Mouse (Mus musculus) heart, postnatal 0 days (tissue): ENCODE data around the gene Ier2.

Experiments used
- CTCF ChIP-seq: IDR thresholded peaks from 2 replicates; pipeline ENCODE4 v1.5.1; 2016; ENCODE audit warnings: antibody characterized with exemption, control low read depth, low read depth
- EP300 ChIP-seq: IDR thresholded peaks from 2 replicates; pipeline ENCODE4 v1.6.1; 2016; ENCODE audit warnings: antibody characterized with exemption, low read depth

GRCm38 (mm10) chr8:84640010-84640588 lies 22.6 kb downstream of the Ier2 start:
- TF ChIP-seq EP300 = no peak
- TF ChIP-seq CTCF = no peak
